Mouse (Mus musculus): ENCODE measurements around the gene Tns3. TPM values are rescaled to one million over a fixed set of nuclear protein-coding genes. Genes with fewer than 3 reads are reported as not detected.

Gene Tns3
- 29.8 and 35.6 TPM in 2 replicates for total RNA-seq (2023)

DNA sequence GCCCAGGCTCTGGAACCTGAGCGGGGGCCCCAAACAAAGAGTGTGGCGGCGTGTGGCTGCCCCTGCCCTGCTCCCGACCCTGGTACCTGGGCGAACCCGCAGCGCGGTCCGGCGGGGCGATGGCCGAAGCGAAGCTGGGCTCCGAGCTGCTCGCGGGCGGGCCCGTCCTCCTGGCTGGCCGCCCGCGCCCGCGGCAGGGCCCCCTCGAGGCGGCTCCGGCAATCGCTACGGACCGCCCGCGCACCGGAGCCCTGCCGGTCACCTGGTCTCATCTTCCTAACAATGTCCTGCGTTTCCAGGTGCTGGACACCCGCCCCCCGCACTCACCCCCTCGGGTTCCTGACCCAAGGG lies at the start of gene Tns3:
Gene Tns3, minus strand, starts transcription at position 143 of the 351 bp plus-strand sequence.

